Mouse (Mus musculus) limb, embryonic 11.5 days (tissue): ENCODE results near the gene Sipa1. TPM values are rescaled to one million over a fixed set of nuclear protein-coding genes. Genes with fewer than 3 reads are reported as not detected.

Experiments
- ATAC-seq: fragments of 200-750 bp; cut with Nextera tagmentation; 2 replicates; pipeline ENCODE4 v1.8.0; 2017; ENCODE audit warnings: low read depth; ENCODE audit not compliant: insufficient number of reproducible peaks, low FRiP score, low TSS enrichment
- DNase-seq: peaks from one replicate; pipeline ENCODE4 v3.0.0-alpha.2; 2015; ENCODE audit warnings: low spot score
- H3K27ac ChIP-seq: fragments of 300-500 bp; sonication (generic); replicated peaks from 2 replicates; pipeline ENCODE4 v1.5.1; 2014; ENCODE audit warnings: low read depth, mild to moderate bottlenecking, low read length
- H3K27me3 ChIP-seq: fragments of 300-500 bp; sonication (generic); 2 replicates; pipeline ENCODE4 v1.6.1; 2014; ENCODE audit warnings: mild to moderate bottlenecking, low read length, mixed read lengths; ENCODE audit not compliant: control insufficient read depth, insufficient read depth
- H3K36me3 ChIP-seq: fragments of 300-500 bp; sonication (generic); 2 replicates; pipeline ENCODE4 v1.6.1; 2014; ENCODE audit warnings: mild to moderate bottlenecking, low read length, moderate library complexity, mixed read lengths; ENCODE audit not compliant: control insufficient read depth, insufficient read depth
- H3K4me1 ChIP-seq: fragments of 300-500 bp; sonication (generic); 2 replicates; pipeline ENCODE4 v1.6.1; 2014; ENCODE audit warnings: low read length, mixed read lengths; ENCODE audit not compliant: control insufficient read depth, insufficient read depth
- H3K4me2 ChIP-seq: fragments of 300-500 bp; sonication (generic); 2 replicates; pipeline ENCODE4 v1.6.1; 2014; ENCODE audit warnings: low read depth, mild to moderate bottlenecking, moderate library complexity; ENCODE audit not compliant: severe bottlenecking
- H3K4me3 ChIP-seq: fragments of 300-500 bp; sonication (generic); 2 replicates; pipeline ENCODE4 v1.5.1; 2014; ENCODE audit warnings: low read depth, low read length
- H3K9ac ChIP-seq: fragments of 300-500 bp; sonication (generic); 2 replicates; pipeline ENCODE4 v1.6.1; 2014; ENCODE audit warnings: mild to moderate bottlenecking, low read length
- H3K9me3 ChIP-seq: fragments of 300-500 bp; sonication (generic); 2 replicates; pipeline ENCODE4 v1.6.1; 2016; ENCODE audit warnings: low read length; ENCODE audit not compliant: control insufficient read depth
- WGBS: fragments of 180-500 bp; shearing (Covaris S2); extraction: QIAGEN DNeasy Blood & Tissue Kit; methylation state at CpG from one replicate; pipeline ENCODE4 v1.1.7; 2014; 5-methylcytosine and 5-hydroxymethylcytosine counted together
- microRNA-seq: library from miRNA; unstranded; fragments of <30 nt; microRNA quantifications from one replicate; pipeline ENCODE4, GENCODE M21; 2016
- polyA plus RNA-seq: library from polyadenylated mRNA; unstranded; fragments of >200 nt; fragmentation: Nextera tagmentation; extraction: Ambion mirVana; gene quantifications from 2 replicates; pipeline ENCODE4 v1.2.1, GENCODE M21; 2014

Gene Sipa1
- polyA plus RNA-seq, 1 experiment from 2014 or later, result 19.0 TPM

DNA sequence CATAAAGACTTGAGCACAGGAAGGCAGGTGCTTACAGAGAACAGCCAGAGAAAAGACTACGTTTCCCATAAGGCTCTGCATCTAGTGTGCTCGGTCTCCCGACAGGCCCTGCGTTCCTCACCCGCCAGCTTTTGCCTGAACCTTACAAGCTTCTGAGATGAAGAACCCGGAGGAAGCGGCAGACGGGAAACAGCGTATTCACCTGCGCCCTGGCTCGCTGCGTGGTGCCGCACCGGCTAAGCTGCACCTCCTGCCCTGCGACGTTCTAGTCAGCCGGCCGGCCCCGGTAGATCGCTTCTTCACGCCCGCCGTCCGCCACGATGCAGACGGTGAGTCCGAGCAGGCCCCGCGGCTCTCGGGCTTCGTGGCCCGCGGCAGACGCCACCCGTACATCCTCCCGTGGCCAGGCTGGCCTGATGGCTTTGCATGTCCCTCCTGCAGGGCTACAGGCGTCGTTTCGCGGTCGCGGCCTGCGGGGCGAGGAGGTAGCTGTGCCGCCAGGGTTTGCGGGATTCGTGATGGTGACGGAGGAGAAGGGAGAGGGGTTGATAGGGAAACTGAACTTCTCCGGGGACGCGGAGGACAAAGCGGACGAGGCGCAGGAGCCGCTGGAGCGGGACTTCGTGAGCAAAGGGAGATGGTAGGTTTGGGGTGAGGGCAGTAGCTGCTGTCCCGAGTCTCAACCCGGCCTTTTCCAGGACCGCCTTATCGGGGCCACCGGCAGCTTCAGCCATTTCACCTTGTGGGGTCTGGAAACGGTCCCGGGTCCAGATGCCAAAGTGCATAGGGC lies 61.6 kb downstream of the Sipa1 start, which contains the start of gene Rnaseh2c:
Gene Rnaseh2c, plus strand, starts transcription at position 122 of the 790 bp plus-strand sequence.
- Histone ChIP-seq H3K9ac (peak within 1 kb of the TSS; percentile 90), H3K4me1 (peaks cover 8% of the 10 kb centered on the region), H3K4me3 (peak within 1 kb of the TSS; percentile 94), H3K4me2 (peak within 1 kb of the TSS; percentile 84), H3K36me3 (peaks cover 22% of the 10 kb centered on the region), H3K27me3 (no peaks in the 10 kb centered on the region), H3K9me3 (no peaks in the 10 kb centered on the region), H3K27ac (peak within 1 kb of the TSS; percentile 49; the same call in 1 of the 2 replicates)
- under 1% methylated on average over 59 of the region's 64 CpGs for WGBS
- DNase-seq (peak; percentile 84), ATAC-seq (peak; percentile 83)

Small RNA genes lying within 50 kb of the gene (microRNA-seq; reads per million reads assigned to microRNA genes)
- gene Mir6987, result not detected

Other genes starting within 250 kb of the Sipa1 start
- gene Drap1, start 238.7 kb downstream of the Sipa1 start, polyA plus RNA-seq, result 216 and 243 TPM in 2 replicates
- 43.8 and 47.7 TPM in 2 replicates for gene AI837181, start 238.6 kb downstream of the Sipa1 start, polyA plus RNA-seq
- not detected in 2 replicates for gene Fosl1, start 216.2 kb downstream of the Sipa1 start, polyA plus RNA-seq
- 7.9 and 9.2 TPM in 2 replicates for gene Ccdc85b, start 205.8 kb downstream of the Sipa1 start, polyA plus RNA-seq
- gene Fibp, start 203.1 kb downstream of the Sipa1 start, polyA plus RNA-seq, result 113 and 116 TPM in 2 replicates
- gene Ctsw, start 195.2 kb downstream of the Sipa1 start, polyA plus RNA-seq, result 0.72 and 1.0 TPM in 2 replicates
- gene Efemp2, start 189.8 kb downstream of the Sipa1 start, polyA plus RNA-seq, result 100 and 105 TPM in 2 replicates
- 37.0 and 39.7 TPM in 2 replicates for gene Mus81, start 175.3 kb downstream of the Sipa1 start, polyA plus RNA-seq
- gene Cfl1, start 173.3 kb downstream of the Sipa1 start, polyA plus RNA-seq, result 3,315 and 3,495 TPM in 2 replicates
- gene 1700020D05Rik, start 159.9 kb downstream of the Sipa1 start, polyA plus RNA-seq, result 0.35 TPM in 1 of 2 replicates, not detected in the other
- gene Snx32, start 153.2 kb downstream of the Sipa1 start, polyA plus RNA-seq, result 8.6 and 9.0 TPM in 2 replicates
- 0.74 and 0.79 TPM in 2 replicates for gene Ovol1, start 103.1 kb downstream of the Sipa1 start, polyA plus RNA-seq
- 1.2 and 1.4 TPM in 2 replicates for gene Ap5b1, start 95.7 kb downstream of the Sipa1 start, polyA plus RNA-seq
- gene Rnaseh2c, start 61.8 kb downstream of the Sipa1 start, polyA plus RNA-seq, result 173 and 185 TPM in 2 replicates
- 33.6 and 36.6 TPM in 2 replicates for gene Kat5, start 53.5 kb downstream of the Sipa1 start, polyA plus RNA-seq
- 40.9 and 41.4 TPM in 2 replicates for gene Rela, start 26.2 kb downstream of the Sipa1 start, polyA plus RNA-seq
- 14.9 and 17.4 TPM in 2 replicates for gene Map3k11, start 25.0 kb upstream of the Sipa1 start, polyA plus RNA-seq
- 29.1 and 32.2 TPM in 2 replicates for gene Pcnx3, start 25.2 kb upstream of the Sipa1 start, polyA plus RNA-seq
- gene Kcnk7, start 40.7 kb upstream of the Sipa1 start, polyA plus RNA-seq, result not detected in 2 replicates
- 5.8 and 6.1 TPM in 2 replicates for gene Ehbp1l1, start 62.6 kb upstream of the Sipa1 start, polyA plus RNA-seq
- 147 and 152 TPM in 2 replicates for gene Fam89b, start 65.9 kb upstream of the Sipa1 start, polyA plus RNA-seq
- gene Ltbp3, start 77.2 kb upstream of the Sipa1 start, polyA plus RNA-seq, result 3.0 and 9.7 TPM in 2 replicates
- 65.8 and 66.6 TPM in 2 replicates for gene Scyl1, start 107.7 kb upstream of the Sipa1 start, polyA plus RNA-seq
- 21.2 and 24.4 TPM in 2 replicates for gene Frmd8, start 211.6 kb upstream of the Sipa1 start, polyA plus RNA-seq
- 1.5 TPM in 2 replicates for gene Slc25a45, start 214.1 kb upstream of the Sipa1 start, polyA plus RNA-seq
- gene Tigd3, start 230.4 kb upstream of the Sipa1 start, polyA plus RNA-seq, result 4.7 and 5.1 TPM in 2 replicates
- 209 and 218 TPM in 2 replicates for gene Dpf2, start 249.3 kb upstream of the Sipa1 start, polyA plus RNA-seq